Mouse (Mus musculus): ENCODE data around the gene Synj2. TPM values are rescaled to one million over a fixed set of nuclear protein-coding genes. Genes with fewer than 3 reads are reported as not detected.

Synj2 gene
- polyA plus RNA-seq, 1 experiment from 2014 or later: 0.74 TPM

DNA sequence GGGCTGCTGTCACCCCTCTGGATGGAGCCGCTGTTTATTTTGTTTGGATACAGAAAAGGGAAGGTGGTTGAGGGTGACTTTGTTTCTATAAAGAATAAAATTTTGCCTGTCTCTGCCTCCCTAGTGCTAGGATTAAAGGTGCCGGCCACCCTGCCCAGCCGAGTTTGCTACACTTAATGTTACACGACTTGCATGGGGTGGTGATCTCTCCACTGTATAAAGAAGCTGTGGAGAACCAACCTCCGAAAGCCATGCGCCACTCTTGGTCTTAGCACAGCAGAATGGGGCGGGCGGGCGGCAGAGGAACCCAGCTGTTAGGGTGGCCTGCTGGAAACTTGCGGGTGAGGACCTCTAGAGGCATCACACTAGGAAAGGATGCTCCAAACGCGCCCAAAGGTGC, 1.2 kb upstream of the Synj2 start:
- 61% methylated on average over 12 of the region's 12 CpGs for WGBS
- H3K36me3 ChIP-seq: no peaks in the 10 kb centered on the region
- H3K27me3 ChIP-seq: peaks cover 46% of the 10 kb centered on the region
- peaks cover 22% of the 10 kb centered on the region for H3K4me1 ChIP-seq (replicated peaks)
- H3K27ac ChIP-seq: no peak overlapping the region
- H3K9me3 ChIP-seq: no peaks in the 10 kb centered on the region
- no peak overlapping the region for H3K4me3 ChIP-seq
- ATAC-seq (ENCODE audit: low FRiP score): no peak
- no peak overlapping the region for H3K4me2 ChIP-seq
- no peak overlapping the region for H3K9ac ChIP-seq

DNA sequence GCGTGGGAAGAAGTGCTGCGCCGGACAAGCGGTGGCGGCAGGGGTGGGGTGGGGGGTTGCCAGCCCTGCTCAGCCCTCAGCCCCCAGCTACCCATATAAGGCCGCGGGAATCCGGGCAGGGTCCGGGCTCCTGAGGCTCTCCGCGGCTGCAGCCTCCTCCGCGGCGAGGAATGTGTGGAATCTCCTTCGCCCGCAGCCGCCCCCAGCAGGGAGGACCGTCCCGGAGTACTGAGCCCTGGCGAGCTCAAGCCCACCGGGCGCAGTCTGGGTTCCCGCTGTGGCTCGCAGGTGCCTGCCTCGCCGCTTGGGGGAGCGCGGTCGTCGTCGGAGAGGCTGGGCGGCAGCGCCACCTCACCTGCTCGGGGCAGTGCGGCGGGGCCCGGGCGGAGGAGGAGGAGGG, 288 bp upstream of the Synj2 start:
- H3K4me1 ChIP-seq (replicated peaks): peaks cover 14% of the 10 kb centered on the region
- no peak overlapping the region for H3K27ac ChIP-seq
- H3K9me3 ChIP-seq: no peaks in the 10 kb centered on the region
- peak; percentile 65 for ATAC-seq (ENCODE audit: low FRiP score)
- under 1% methylated on average over 28 of the region's 38 CpGs for WGBS
- peak overlapping the region; percentile 65 for H3K4me2 ChIP-seq
- H3K36me3 ChIP-seq: no peaks in the 10 kb centered on the region
- H3K27me3 ChIP-seq: peaks cover 46% of the 10 kb centered on the region
- H3K4me3 ChIP-seq: peak overlapping the region; percentile 46
- H3K9ac ChIP-seq: peak overlapping the region; percentile 51; the same call in 1 of the 2 replicates

- no peaks in the 10 kb centered on the region for H3K9me3 ChIP-seq
- no peak overlapping the region for H3K4me3 ChIP-seq
- no peaks in the 10 kb centered on the region for H3K36me3 ChIP-seq
- H3K9ac ChIP-seq: no peak overlapping the region
- no peak for ATAC-seq (ENCODE audit: low FRiP score)
- H3K27me3 ChIP-seq: peaks cover 46% of the 10 kb centered on the region
- peak overlapping the region; percentile 65; the same call in 1 of the 2 replicates for H3K4me2 ChIP-seq
- 82% methylated on average over 3 of the region's 3 CpGs for WGBS
- peaks cover 10% of the 10 kb centered on the region for H3K4me1 ChIP-seq (replicated peaks)
- no peak overlapping the region for H3K27ac ChIP-seq
These were observed 1.1 kb downstream of the Synj2 start for GRCm38 (mm10) chr17:5942156-5942555.

DNA sequence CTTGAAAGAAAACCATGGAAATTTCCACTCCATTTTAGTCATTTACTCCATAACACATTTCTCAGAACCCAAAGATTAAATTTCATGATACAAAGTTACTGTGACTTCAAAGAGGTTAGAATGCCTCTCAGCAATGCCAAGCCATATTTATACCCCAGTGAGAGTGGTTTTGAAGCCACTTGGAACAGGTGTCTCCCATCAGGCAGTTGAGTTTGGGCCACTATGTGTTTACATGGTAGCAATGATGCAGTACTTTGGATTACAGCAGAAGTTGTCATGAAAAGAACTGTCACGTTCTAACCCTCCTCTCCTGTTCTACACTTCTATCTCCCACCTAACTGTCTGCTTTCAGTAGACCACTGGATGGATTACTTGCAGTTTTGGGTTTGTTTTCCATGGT, 2.0 kb downstream of the Synj2 start:
- no peak for ATAC-seq (ENCODE audit: low FRiP score)
- Histone ChIP-seq H3K9ac (no peak overlapping the region), H3K27me3 (peaks cover 40% of the 10 kb centered on the region), H3K4me1 (replicated peaks) (peaks cover 10% of the 10 kb centered on the region), H3K4me3 (no peak overlapping the region), H3K36me3 (no peaks in the 10 kb centered on the region), H3K9me3 (no peaks in the 10 kb centered on the region), H3K4me2 (no peak overlapping the region), H3K27ac (no peak overlapping the region)
- 85% methylated on average over 1 of the region's 1 CpGs for WGBS

DNA sequence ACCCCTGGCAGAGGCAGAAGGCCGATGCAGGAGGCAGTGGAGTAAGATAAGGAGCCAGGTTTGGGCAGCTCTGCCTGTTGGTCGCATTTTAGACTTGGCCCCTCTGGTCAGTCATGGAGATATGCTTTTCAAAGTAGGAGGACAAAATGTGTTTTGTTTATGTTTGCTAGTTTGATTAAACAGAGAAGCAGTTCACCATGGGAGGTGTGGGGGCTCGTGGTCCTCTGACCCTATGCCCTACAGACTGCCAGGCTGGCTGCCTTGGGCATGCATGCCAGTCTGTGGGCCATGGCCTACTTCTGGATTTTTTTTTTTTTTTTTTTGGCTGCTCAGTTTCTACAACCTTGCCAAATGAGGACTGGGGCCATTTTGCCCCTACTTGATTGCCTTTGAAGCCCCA, 6.0 kb downstream of the Synj2 start:
- no peak overlapping the region for H3K9ac ChIP-seq
- no peak overlapping the region for H3K4me2 ChIP-seq
- H3K4me1 ChIP-seq (replicated peaks): no peaks in the 10 kb centered on the region
- no peak overlapping the region for H3K27ac ChIP-seq
- no peak overlapping the region for H3K4me3 ChIP-seq
- 84% methylated on average over 3 of the region's 3 CpGs for whole genome bisulfite sequencing
- H3K36me3 ChIP-seq: no peaks in the 10 kb centered on the region
- H3K9me3 ChIP-seq: no peaks in the 10 kb centered on the region
- ATAC-seq (ENCODE audit: low FRiP score): no peak
- peaks cover 12% of the 10 kb centered on the region for H3K27me3 ChIP-seq

GRCm38 (mm10) chr17:5952455-5952854, 11.4 kb downstream of the Synj2 start:
- no peaks in the 10 kb centered on the region for H3K9me3 ChIP-seq
- H3K4me2 ChIP-seq: no peak overlapping the region
- no peak overlapping the region for H3K9ac ChIP-seq
- H3K4me1 ChIP-seq (replicated peaks): no peaks in the 10 kb centered on the region
- no peak overlapping the region for H3K4me3 ChIP-seq
- H3K27me3 ChIP-seq: no peaks in the 10 kb centered on the region
- no peaks in the 10 kb centered on the region for H3K36me3 ChIP-seq
- ATAC-seq (ENCODE audit: low FRiP score): no peak
- whole genome bisulfite sequencing: 85% methylated on average over 4 of the region's 4 CpGs
- H3K27ac ChIP-seq: no peak overlapping the region

DNA sequence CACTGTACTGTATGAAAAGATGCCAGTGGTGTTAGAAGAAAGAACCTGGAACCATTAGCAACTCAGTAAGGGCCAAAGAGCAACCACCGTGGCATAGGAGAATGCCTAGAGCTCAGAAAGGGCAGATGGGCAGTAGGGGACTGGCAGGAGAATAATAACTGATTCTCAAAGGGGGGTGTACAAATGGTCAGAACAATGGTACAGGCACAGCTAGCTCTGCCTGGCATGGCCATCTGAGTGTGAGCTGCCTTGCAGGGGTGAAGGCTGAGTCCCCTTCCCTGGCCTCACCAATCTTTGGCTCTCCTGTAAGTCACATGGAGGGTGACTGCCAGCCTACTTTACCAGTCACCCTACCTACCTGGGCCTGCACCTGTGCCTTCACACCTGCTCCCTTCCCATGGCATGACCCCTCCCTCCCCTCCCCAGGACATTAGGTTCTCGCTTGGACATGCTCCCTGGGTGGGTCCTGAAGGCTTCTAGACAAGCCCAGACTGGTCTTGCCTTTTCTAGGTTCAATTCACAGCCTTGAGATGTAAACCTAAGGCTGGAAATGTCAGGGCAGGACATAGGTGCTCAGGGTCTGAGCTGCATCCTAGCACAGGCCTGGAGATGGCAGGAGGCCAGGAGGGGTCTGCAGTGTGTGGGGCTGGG, 15.4 kb downstream of the Synj2 start:
- no peak overlapping the region for H3K9ac ChIP-seq
- no peak overlapping the region for H3K4me2 ChIP-seq
- H3K27ac ChIP-seq: no peak overlapping the region
- 91% methylated on average over 2 of the region's 2 CpGs for WGBS
- ATAC-seq (ENCODE audit: low FRiP score): no peak
- H3K9me3 ChIP-seq: no peaks in the 10 kb centered on the region
- H3K4me3 ChIP-seq: no peak overlapping the region
- no peaks in the 10 kb centered on the region for H3K27me3 ChIP-seq
- H3K36me3 ChIP-seq: no peaks in the 10 kb centered on the region
- no peaks in the 10 kb centered on the region for H3K4me1 ChIP-seq (replicated peaks)

GRCm38 (mm10) chr17:5957097-5957496, 16.0 kb downstream of the Synj2 start:
- H3K27me3 ChIP-seq: no peaks in the 10 kb centered on the region
- ATAC-seq (ENCODE audit: low FRiP score): no peak
- no peak overlapping the region for H3K9ac ChIP-seq
- no peaks in the 10 kb centered on the region for H3K36me3 ChIP-seq
- no peak overlapping the region for H3K4me2 ChIP-seq
- H3K4me3 ChIP-seq: no peak overlapping the region
- H3K4me1 ChIP-seq (replicated peaks): no peaks in the 10 kb centered on the region
- H3K9me3 ChIP-seq: no peaks in the 10 kb centered on the region
- 77% methylated on average over 3 of the region's 3 CpGs for WGBS
- H3K27ac ChIP-seq: no peak overlapping the region

DNA sequence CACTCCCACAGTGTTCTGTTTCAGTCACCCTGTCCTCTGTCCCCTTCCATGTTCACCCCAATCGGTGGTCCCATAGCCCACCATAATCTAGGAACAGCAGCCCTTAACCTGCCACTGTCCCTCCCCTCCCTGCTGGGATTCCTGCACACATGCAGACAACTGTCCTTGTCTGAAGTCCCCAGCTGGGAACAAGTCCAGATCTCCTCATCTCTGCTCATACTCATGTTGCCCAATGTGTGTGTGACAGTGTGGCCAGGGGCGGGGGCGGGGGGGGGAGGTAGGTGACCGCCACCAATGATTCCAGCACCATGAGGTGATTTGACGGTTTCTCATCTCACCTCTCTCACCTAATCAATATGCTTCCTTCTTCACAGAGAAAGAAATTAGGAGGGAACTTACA, 17.1 kb downstream of the Synj2 start:
- H3K4me1 ChIP-seq (replicated peaks): no peaks in the 10 kb centered on the region
- no peaks in the 10 kb centered on the region for H3K9me3 ChIP-seq
- H3K36me3 ChIP-seq: no peaks in the 10 kb centered on the region
- no peak overlapping the region for H3K4me3 ChIP-seq
- 83% methylated on average over 5 of the region's 5 CpGs for WGBS
- no peaks in the 10 kb centered on the region for H3K27me3 ChIP-seq
- H3K9ac ChIP-seq: no peak overlapping the region
- H3K27ac ChIP-seq: no peak overlapping the region
- no peak for ATAC-seq (ENCODE audit: low FRiP score)
- no peak overlapping the region for H3K4me2 ChIP-seq

DNA sequence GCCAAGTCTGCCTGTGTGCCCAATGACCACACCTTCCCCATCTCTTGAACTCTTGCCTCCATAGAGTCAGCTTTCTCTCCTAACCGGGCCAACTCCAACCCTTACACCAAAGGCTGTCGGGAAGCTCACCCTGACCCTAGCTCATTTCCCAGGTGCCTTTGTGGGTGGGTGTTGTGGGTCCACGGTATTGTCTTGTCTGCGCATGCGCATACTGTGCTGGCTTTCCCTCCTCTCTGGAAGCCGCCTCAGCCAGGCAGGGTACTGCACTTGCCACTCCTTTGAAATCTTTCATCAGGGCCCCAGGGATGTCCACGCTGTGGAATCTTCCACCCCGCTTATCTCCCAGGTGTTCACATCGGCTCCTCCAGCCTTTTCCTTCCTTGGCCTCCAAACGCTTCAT, 17.6 kb downstream of the Synj2 start:
- H3K4me1 ChIP-seq (replicated peaks): no peaks in the 10 kb centered on the region
- H3K36me3 ChIP-seq: no peaks in the 10 kb centered on the region
- no peak overlapping the region for H3K9ac ChIP-seq
- H3K4me3 ChIP-seq: no peak overlapping the region
- ATAC-seq (ENCODE audit: low FRiP score): no peak
- WGBS: 81% methylated on average over 10 of the region's 10 CpGs
- H3K27me3 ChIP-seq: no peaks in the 10 kb centered on the region
- no peaks in the 10 kb centered on the region for H3K9me3 ChIP-seq
- no peak overlapping the region for H3K4me2 ChIP-seq
- H3K27ac ChIP-seq: no peak overlapping the region

GRCm38 (mm10) chr17:5959096-5959495, 18.0 kb downstream of the Synj2 start:
- no peak overlapping the region for H3K4me3 ChIP-seq
- no peaks in the 10 kb centered on the region for H3K4me1 ChIP-seq (replicated peaks)
- no peak overlapping the region for H3K4me2 ChIP-seq
- no peaks in the 10 kb centered on the region for H3K36me3 ChIP-seq
- ATAC-seq (ENCODE audit: low FRiP score): no peak
- H3K27ac ChIP-seq: no peak overlapping the region
- 75% methylated on average over 7 of the region's 7 CpGs for WGBS
- H3K27me3 ChIP-seq: no peaks in the 10 kb centered on the region
- H3K9ac ChIP-seq: no peak overlapping the region
- H3K9me3 ChIP-seq: no peaks in the 10 kb centered on the region

DNA sequence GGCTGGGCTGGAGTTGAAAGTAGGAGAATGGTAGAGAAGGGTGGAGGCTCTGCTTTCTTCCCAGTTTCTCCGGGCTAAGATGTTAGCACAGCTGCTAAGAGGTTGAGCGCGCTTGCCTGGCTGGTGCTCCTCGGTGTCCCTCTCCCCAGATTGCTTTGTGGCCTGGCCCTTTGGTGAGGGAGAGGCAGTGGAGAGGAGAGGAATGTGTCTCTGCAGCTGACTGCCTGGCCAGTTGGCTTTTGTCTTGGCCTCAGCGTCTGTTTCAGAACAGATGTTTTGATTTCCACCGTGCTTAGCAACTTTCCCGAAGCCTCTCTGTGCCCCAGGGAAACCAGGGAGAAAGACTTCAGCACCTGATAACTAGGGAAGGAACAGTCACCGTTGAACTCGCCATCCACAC, 18.7 kb downstream of the Synj2 start:
- Histone ChIP-seq H3K36me3 (no peaks in the 10 kb centered on the region), H3K27me3 (no peaks in the 10 kb centered on the region), H3K9ac (no peak overlapping the region), H3K27ac (no peak overlapping the region), H3K9me3 (no peaks in the 10 kb centered on the region), H3K4me3 (no peak overlapping the region), H3K4me1 (replicated peaks) (no peaks in the 10 kb centered on the region), H3K4me2 (no peak overlapping the region)
- WGBS: 63% methylated on average over 9 of the region's 9 CpGs
- no peak for ATAC-seq (ENCODE audit: low FRiP score)

- Histone ChIP-seq H3K4me2 (no peak overlapping the region), H3K4me1 (replicated peaks) (no peaks in the 10 kb centered on the region), H3K27me3 (no peaks in the 10 kb centered on the region), H3K4me3 (no peak overlapping the region), H3K9me3 (no peaks in the 10 kb centered on the region), H3K27ac (no peak overlapping the region), H3K36me3 (no peaks in the 10 kb centered on the region), H3K9ac (no peak overlapping the region)
- 93% methylated on average over 8 of the region's 8 CpGs for WGBS
- no peak for ATAC-seq (ENCODE audit: low FRiP score)
These were observed 22.7 kb downstream of the Synj2 start for GRCm38 (mm10) chr17:5963766-5964165.
